Mouse (Mus musculus) G1E (cell line): Measurements from ENCODE around the gene Ccdc7a. TPM values are rescaled to one million over a fixed set of nuclear protein-coding genes. Genes with fewer than 3 reads are reported as not detected.
A peak's percentile ranks its signal among the peaks of the same experiment; 100 is the strongest.

Experiments
- ATAC-seq: 2 replicates; pipeline ENCODE4 v1.8.0; 2016; ENCODE audit warnings: mild to moderate bottlenecking; ENCODE audit not compliant: insufficient number of reproducible peaks, poor library complexity, low FRiP score, severe bottlenecking; ENCODE audit errors: extremely low read depth
- DNase-seq: peaks from one replicate; pipeline ENCODE4 v3.0.0; 2012; ENCODE audit warnings: low spot score
- H3K27me3 ChIP-seq: 2 replicates; pipeline ENCODE4 v1.6.1; 2012; ENCODE audit warnings: mild to moderate bottlenecking, low read length, inconsistent platforms; ENCODE audit not compliant: insufficient read depth
- H3K36me3 ChIP-seq: replicated peaks from 2 replicates; pipeline ENCODE3; 2012; ENCODE audit warnings: mild to moderate bottlenecking, inconsistent platforms
- H3K4me1 ChIP-seq: 2 replicates; pipeline ENCODE4 v1.6.1; 2012; ENCODE audit warnings: low read depth, low read length, inconsistent platforms, mixed read lengths; ENCODE audit not compliant: insufficient read depth
- H3K4me3 ChIP-seq: 2 replicates; pipeline ENCODE4 v1.5.1; 2012; ENCODE audit warnings: low read depth, mild to moderate bottlenecking, inconsistent platforms, low read length, moderate library complexity, mixed read lengths
- H3K9me3 ChIP-seq: replicated peaks from 2 replicates; pipeline ENCODE4 v1.6.1; 2012; ENCODE audit warnings: inconsistent platforms
- CTCF ChIP-seq: IDR thresholded peaks from 2 replicates; pipeline ENCODE4 v1.5.1; 2012; ENCODE audit warnings: low read depth, low read length, inconsistent platforms, mixed read lengths
- GATA1 ChIP-seq: IDR thresholded peaks from 2 replicates; pipeline ENCODE4 v1.6.1; 2012; ENCODE audit warnings: borderline replicate concordance, low read length, inconsistent platforms, mixed read lengths
- GATA2 ChIP-seq: IDR thresholded peaks from 2 replicates; pipeline ENCODE4 v1.6.1; 2012; ENCODE audit warnings: low read depth, low read length, inconsistent platforms, borderline replicate concordance
- POLR2AphosphoS5 ChIP-seq: IDR thresholded peaks from 2 replicates; pipeline ENCODE4 v1.6.1; 2012; ENCODE audit warnings: low read depth, low read length, inconsistent platforms; ENCODE audit not compliant: insufficient replicate concordance
- TAL1 ChIP-seq: conservative IDR thresholded peaks from 2 replicates; pipeline ENCODE4 v1.6.1; 2012; ENCODE audit warnings: low read depth, low read length, inconsistent platforms, mixed read lengths
- polyA plus RNA-seq: library from polyadenylated mRNA; stranded (reverse); fragments of >175 nt; gene quantifications from 2 replicates; pipeline ENCODE4 v1.2.3, GENCODE M21; 2012
- total RNA-seq, 2 experiments: library from RNA; stranded (forward) in 1 of 2; stranded (reverse) in 1 of 2; fragments of 200-1000 nt in 1 of 2; fragments of >200 nt in 1 of 2; fragmentation: Nextera tagmentation in 1 of 2; gene quantifications; 2 replicates each; pipeline ENCODE4 v1.2.3; 2014 to 2017

Gene Ccdc7a
- total and polyA plus RNA-seq, 3 experiments, result not detected

GRCm38 (mm10) chr8:128812521-128812920 is 252.8 kb downstream of the Ccdc7a start:
- no peak for TF ChIP-seq GATA1
- TF ChIP-seq TAL1, result no peak
- no peak for TF ChIP-seq GATA2
- TF ChIP-seq CTCF, result no peak
- no peak for TF ChIP-seq POLR2AphosphoS5
- no peak for DNase-seq
- Histone ChIP-seq H3K4me3 (no peak overlapping the region), H3K4me1 (peaks cover 12% of the 10 kb centered on the region), H3K9me3 (no peaks in the 10 kb centered on the region), H3K27me3 (no peaks in the 10 kb centered on the region), H3K36me3 (no peaks in the 10 kb centered on the region)
- peak; percentile 89 for ATAC-seq

- Histone ChIP-seq H3K4me1 (no peaks in the 10 kb centered on the region), H3K27me3 (no peaks in the 10 kb centered on the region), H3K36me3 (no peaks in the 10 kb centered on the region), H3K9me3 (no peaks in the 10 kb centered on the region), H3K4me3 (no peak within 1 kb of the TSS)
- DNase-seq (no peak), ATAC-seq (no peak)
- TF ChIP-seq CTCF, result no peak
- TF ChIP-seq TAL1, result no peak
- TF ChIP-seq GATA2, result no peak
- TF ChIP-seq POLR2AphosphoS5, result no peak
- no peak for TF ChIP-seq GATA1
Measured at GRCm38 (mm10) chr8:128798594-128798993, 266.7 kb downstream of the Ccdc7a start, which contains the start of gene Gm3952. Gene Gm3952 (minus strand): TSS chr8:128798694.

- DNase-seq (no peak), ATAC-seq (no peak)
- TF ChIP-seq TAL1 (no peak), CTCF (no peak), POLR2AphosphoS5 (no peak), GATA2 (no peak), GATA1 (no peak)
- Histone ChIP-seq H3K4me3 (no peak overlapping the region), H3K27me3 (no peaks in the 10 kb centered on the region), H3K36me3 (peaks cover 69% of the 10 kb centered on the region), H3K9me3 (no peaks in the 10 kb centered on the region), H3K4me1 (no peaks in the 10 kb centered on the region; the same call in 1 of the 2 replicates)
Measured at GRCm38 (mm10) chr8:128735692-128736091, 329.6 kb downstream of the Ccdc7a start.

GRCm38 (mm10) chr8:128734118-128734517 is 331.2 kb downstream of the Ccdc7a start:
- no peaks in the 10 kb centered on the region; the same call in 1 of the 2 replicates for H3K4me1 ChIP-seq
- peaks cover 78% of the 10 kb centered on the region for H3K36me3 ChIP-seq
- no peaks in the 10 kb centered on the region for H3K27me3 ChIP-seq
- H3K4me3 ChIP-seq, result no peak overlapping the region
- no peaks in the 10 kb centered on the region for H3K9me3 ChIP-seq
- no peak for ATAC-seq
- no peak for DNase-seq
- no peak for TF ChIP-seq GATA2
- TF ChIP-seq TAL1, result no peak
- no peak for TF ChIP-seq POLR2AphosphoS5
- no peak for TF ChIP-seq CTCF
- TF ChIP-seq GATA1, result no peak

- H3K4me3 ChIP-seq, result no peak overlapping the region
- peaks cover 80% of the 10 kb centered on the region for H3K36me3 ChIP-seq
- TF ChIP-seq GATA1 (no peak), POLR2AphosphoS5 (no peak)
- ATAC-seq (no peak), DNase-seq (no peak)
- H3K9me3 ChIP-seq, result no peaks in the 10 kb centered on the region
- H3K4me1 ChIP-seq, result no peaks in the 10 kb centered on the region; the same call in 1 of the 2 replicates
- H3K27me3 ChIP-seq, result no peaks in the 10 kb centered on the region
Measured at GRCm38 (mm10) chr8:128732254-128732653, 333.1 kb downstream of the Ccdc7a start.

- H3K4me1 ChIP-seq, result no peaks in the 10 kb centered on the region; the same call in 1 of the 2 replicates
- no peak for ATAC-seq
- H3K9me3 ChIP-seq, result no peaks in the 10 kb centered on the region
- H3K36me3 ChIP-seq, result peaks cover 86% of the 10 kb centered on the region
- no peak for TF ChIP-seq POLR2AphosphoS5
- TF ChIP-seq TAL1, result no peak
- no peak for TF ChIP-seq CTCF
- no peak for TF ChIP-seq GATA1
- TF ChIP-seq GATA2, result no peak
- H3K27me3 ChIP-seq, result no peaks in the 10 kb centered on the region
- no peak for DNase-seq
- H3K4me3 ChIP-seq, result no peak overlapping the region
Measured at GRCm38 (mm10) chr8:128727213-128727612, 338.1 kb downstream of the Ccdc7a start.
